Mouse (Mus musculus) frontal cortex, postnatal 14 days (tissue): ENCODE data around the gene Olfr767.
"Not testable (repeated sequence)": the region's sequence is repeated elsewhere in the genome, so short reads cannot be mapped to it uniquely, and the experiment has no call there.

ENCODE experiments used
- DNase-seq, 2 experiments: peaks; one replicate each; pipeline ENCODE4 v3.0.0; 2022; ENCODE audit warnings: low spot score in 2 of 2

The Olfr767 gene

DNA sequence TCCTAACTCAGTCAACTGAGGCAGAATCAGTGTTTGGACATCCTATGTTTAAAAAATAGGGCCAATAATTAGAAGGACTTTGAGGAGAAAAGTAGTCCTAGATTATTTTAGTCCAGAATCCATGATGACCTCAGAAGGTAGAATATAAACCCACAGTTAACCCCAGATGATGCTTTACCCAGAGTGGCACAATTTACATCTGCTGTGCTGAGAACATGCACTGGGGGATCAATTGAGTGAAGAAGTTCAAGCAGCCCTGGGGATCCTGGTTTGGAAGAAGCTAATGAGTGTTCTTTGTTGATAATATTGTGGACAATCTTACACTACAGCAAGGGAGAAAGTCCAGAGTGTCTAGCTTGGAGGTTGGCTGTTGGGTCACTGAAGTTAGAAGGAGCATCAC, at the start of gene Olfr767:
Olfr767 (minus strand) TSS at position 101 of the 400 bp plus-strand sequence.
- not testable (repeated sequence) for DNase-seq

- no peak for DNase-seq
Observed at GRCm38 (mm10) chr10:129117761-129118160, 35.1 kb upstream of the Olfr767 start, which contains the start of gene Olfr769. Gene Olfr769 (minus strand): TSS chr10:129117861.

DNA sequence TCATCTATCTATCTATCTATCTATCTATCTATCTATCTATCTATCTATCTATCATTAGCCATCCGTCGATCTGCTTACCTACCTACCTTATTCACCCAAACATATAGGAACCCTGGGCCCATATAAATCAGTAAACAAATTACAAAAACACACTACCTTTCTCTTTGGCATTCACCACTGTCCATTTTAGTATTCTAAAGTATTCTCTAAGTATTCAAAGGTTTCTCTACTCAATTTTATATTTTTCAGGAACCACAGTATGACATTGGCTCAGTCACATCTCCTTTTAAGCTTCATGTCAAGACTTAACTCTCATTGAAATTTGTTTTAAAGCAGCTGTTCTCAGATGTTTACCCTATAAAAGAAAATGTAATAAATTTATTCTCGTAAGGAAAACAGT, 32.4 kb upstream of the Olfr767 start:
- DNase-seq = no peak

GRCm38 (mm10) chr10:129101231-129101630, 18.5 kb upstream of the Olfr767 start:
- no peak for DNase-seq

DNA sequence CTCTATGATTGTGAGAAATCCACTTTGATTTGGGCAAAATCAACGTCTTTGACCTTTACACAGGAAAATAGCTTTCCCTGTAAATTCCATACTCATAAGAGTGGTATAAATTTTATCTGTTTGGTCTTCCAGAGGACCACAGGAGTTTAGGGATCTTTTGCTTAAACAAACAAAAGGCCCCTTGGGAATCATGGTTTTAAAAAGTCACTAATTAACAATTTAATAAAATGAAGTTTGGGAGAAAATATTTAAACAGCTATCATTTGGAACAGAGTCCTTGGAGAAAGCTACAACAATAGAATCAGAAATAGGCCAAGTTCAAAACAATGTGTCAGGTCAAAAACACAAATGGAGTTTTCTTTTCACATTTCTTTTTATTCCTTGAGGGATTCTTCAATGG, 16.6 kb upstream of the Olfr767 start, which contains the start of gene Olfr768:
Olfr768 (minus strand) TSS at position 101 of the 400 bp plus-strand sequence.
- no peak for DNase-seq

DNA sequence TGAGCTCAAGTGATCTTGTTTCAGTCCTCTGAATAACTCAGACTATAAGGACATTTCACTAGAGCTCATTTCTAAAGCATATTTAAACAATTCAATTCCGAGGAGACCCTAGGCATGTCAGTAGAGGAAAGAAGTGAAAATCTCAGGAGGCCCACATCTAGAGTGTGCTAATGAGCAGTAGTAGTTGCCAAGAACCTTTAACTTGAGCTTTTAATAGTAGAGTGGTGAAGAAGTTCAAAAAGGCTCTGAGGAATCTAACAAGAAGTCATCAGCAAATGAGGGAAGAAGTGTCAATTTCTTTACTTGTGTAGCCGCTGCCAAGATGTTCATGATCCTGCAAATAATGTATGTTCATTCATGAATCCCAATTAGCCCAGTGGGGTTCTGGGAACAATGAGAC, 13.8 kb downstream of the Olfr767 start, which contains the start of gene Olfr766-ps1:
Olfr766-ps1 (minus strand) TSS at position 101 of the 400 bp plus-strand sequence.
- DNase-seq = no peak

GRCm38 (mm10) chr10:129049898-129050297, 32.8 kb downstream of the Olfr767 start, which contains the start of gene Olfr765:
Gene Olfr765 (minus strand): TSS chr10:129049998.
- not testable (repeated sequence) for DNase-seq

- DNase-seq = no peak
Observed at GRCm38 (mm10) chr10:129039796-129040195, 42.9 kb downstream of the Olfr767 start, which contains the start of gene Olfr764-ps1. Gene Olfr764-ps1 (minus strand): TSS chr10:129039896.

DNA sequence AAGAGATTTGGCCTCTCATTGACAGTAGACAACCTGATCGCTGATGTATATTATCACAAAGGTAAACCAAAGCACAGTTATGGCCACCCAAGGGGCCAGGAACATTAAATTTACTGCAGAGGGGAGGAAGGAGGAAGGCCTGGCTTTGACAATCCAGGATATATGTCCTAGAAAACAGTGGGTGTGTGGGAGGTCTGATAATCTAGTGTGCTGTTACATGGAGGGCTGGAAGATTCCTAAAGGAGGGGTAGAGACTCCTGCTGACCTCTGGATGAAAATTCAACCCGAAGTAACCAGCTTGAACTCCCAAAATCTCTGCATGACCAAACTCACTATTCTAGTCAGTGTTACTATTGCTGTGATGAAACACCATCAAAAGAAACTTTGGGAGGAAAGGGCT, 54.4 kb downstream of the Olfr767 start:
- no peak for DNase-seq

DNA sequence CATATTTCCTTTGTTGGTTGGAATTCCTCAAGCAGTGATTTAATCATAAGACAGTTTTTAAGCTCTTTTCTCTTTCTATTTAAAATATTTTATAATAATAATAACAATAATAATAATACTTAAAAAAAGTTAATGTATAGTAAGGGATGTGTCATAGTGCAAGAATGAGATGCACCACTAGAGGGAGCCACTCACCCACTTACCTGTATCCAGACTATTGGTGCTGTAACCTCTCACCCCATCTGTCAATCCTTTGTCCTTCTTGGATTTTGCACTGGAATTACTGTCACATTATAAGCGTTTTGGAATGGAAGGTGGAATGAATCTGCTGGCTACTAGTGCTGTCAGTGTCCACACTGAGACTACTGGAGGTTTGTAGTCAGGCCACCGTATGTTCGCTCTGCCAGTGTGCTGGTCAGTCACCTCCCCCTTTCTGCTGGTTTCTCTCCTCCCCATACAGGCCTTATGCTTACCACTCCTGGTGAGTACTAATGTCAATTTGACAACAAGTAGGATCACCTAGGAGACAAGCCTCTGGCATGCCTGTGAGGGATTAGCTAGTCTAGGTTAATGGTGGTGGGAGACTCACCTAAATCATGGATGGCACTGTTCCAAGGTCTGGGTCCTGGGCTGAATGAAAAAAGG, 56.6 kb downstream of the Olfr767 start:
- DNase-seq = peak in 1 of 2 experiments; percentile 17
